Mouse (Mus musculus): ENCODE measurements at regions not wholly inside any gene's neighbourhood (a gene's known extent, or its start where the extent isn't known, plus 50 kb on each side); places are given as distances from the start of the nearest gene placed in this dataset.

DNA sequence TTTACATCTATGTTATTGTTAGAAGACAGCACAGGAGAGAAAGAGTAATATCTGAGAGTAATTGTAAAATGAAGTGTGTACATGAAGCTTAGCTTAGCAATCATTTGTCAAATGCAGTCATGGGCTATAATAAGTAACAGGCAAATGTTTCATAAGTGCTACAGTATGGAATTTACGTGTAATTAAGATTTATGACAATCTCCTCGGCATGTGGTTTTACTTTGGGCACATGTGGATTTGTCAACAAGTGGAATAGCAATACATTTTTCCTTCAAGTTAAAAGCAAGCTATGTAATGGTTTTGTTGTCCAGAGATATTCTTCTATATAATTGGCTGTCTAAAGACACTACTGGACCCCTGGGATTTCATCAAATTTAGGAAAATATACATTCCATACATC is 577.9 kb upstream of the N6amt1 start:
- TF ChIP-seq CTCF (IDR thresholded peaks at IDR 0.05; ENCODE audit: extremely low read depth, insufficient read depth, insufficient read length, insufficient replicate concordance): no peak
- TF ChIP-seq POLR2A (IDR thresholded peaks at IDR 0.05; ENCODE audit: low read depth, low read length): no peak

Data from spleen, adult 2 months (tissue).